Mouse (Mus musculus) Patski (cell line): ENCODE results near the gene Bscl2. TPM values are rescaled to one million over a fixed set of nuclear protein-coding genes. Genes with fewer than 3 reads are reported as not detected.
A peak's percentile ranks its signal among the peaks of the same experiment; 100 is the strongest.
"Not testable (repeated sequence)": the region's sequence is repeated elsewhere in the genome, so short reads cannot be mapped to it uniquely, and the experiment has no call there.

Source experiments
- ATAC-seq: fragments of 100-300 bp; one replicate; pipeline ENCODE4 v1.8.0; 2021
- CTCF ChIA-PET: fragments of 350-600 bp; sonication (Branson Sonifier 250); formaldehyde crosslinking; loops from one replicate; lab custom pipeline; 2022; ENCODE audit warnings: inconsistent platforms; lab: Charles Lee
- POLR2A ChIA-PET: fragments of 350-600 bp; sonication (Branson Sonifier 250); formaldehyde crosslinking; loops from one replicate; lab custom pipeline; 2022; ENCODE audit warnings: antibody characterized with exemption, inconsistent platforms; lab: Charles Lee
- DNase-seq: peaks from one replicate; pipeline ENCODE4 v3.0.0-alpha.2; 2011; ENCODE audit warnings: low read depth, low spot score
- H3K27me3 ChIP-seq: fragments of 371-371 bp; one replicate; pipeline ENCODE4 v1.5.1; 2021
- CTCF ChIP-seq: fragments of 100-300 bp; IDR thresholded peaks from one replicate; pipeline ENCODE4 v1.5.1; 2021
- in situ Hi-C: fragments of 300-500 bp; cut with MboI; formaldehyde crosslinking; loops from 3 replicates; pipeline ENCODE4 v1.11.1; 2018; ENCODE audit warnings: low pct_unique_long_range_greater_than_20kb, mixed read lengths
- polyA plus RNA-seq: library from polyadenylated mRNA; unstranded; gene quantifications from one replicate; pipeline ENCODE4 v1.2.3, GENCODE M21; 2021

Gene Bscl2
- polyA plus RNA-seq, 1 experiment from 2014 or later: 4.1 TPM

DNA sequence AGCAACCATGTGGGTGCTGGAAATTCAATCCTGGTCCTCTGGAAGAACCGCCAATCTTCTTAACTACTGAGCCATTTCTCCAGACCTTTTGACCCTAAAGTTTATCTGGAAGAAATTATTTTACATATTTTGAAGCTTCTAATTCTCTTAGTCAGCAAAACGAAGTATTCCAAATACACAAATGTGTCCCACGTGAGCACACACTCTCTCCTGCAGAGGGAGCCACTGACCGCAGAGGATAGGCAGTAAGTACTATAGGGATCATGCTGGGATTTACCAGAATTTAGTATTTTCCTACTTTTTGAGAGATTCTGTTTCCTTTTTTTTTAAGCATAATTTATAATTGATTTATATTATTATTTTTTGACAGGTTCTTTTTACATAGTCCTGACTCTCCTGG lies 20.4 kb downstream of the Bscl2 start:
- in situ Hi-C loops: loop anchor here (25.0 kb wide), 1 partner anchor 580 kb away; no protein-coding TSS in a partner anchor
- TF ChIP-seq CTCF: peak; percentile 71
- H3K27me3 ChIP-seq: no peaks in the 10 kb centered on the region
- POLR2A ChIA-PET: no interaction called here
- no peak for DNase-seq
- CTCF ChIA-PET: interaction anchor here (2.0 kb wide), 1 partner anchor 252 kb away, joined by 11 read pairs; no protein-coding TSS in a partner anchor
- no peak for ATAC-seq

DNA sequence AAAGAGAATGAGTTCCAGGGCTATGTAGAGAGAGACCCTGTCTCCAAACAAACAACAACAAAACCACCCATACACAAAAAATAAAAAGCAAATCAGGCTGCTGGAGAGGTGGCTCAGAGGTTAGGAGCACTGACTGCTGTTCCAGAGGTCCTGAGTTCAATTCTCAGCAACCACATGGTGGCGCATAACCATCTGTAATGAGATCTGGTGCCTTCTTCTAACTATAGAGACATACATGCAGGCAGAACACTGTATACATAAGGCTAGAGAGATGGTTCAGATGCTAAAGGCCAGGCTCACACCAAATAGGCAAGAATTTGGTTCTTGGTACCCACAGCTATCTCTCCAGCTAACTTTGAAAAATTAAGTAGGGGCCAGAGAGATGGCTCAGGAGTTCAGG lies 21.8 kb downstream of the Bscl2 start:
- DNase-seq: no peak
- ATAC-seq: no peak
- in situ Hi-C loops: loop anchor here (25.0 kb wide), 1 partner anchor 578 kb away; no protein-coding TSS in a partner anchor
- H3K27me3 ChIP-seq: no peaks in the 10 kb centered on the region
- ChIA-PET POLR2A (interaction anchor here (0.9 kb wide), 1 partner anchor 9 kb away, joined by 3 read pairs; the partner anchor contains the start of gene Lrrn4cl), CTCF (interaction anchor here (0.9 to 2.0 kb wide), 8 partner anchors 14 to 254 kb away, joined by 3 to 11 read pairs (median 4); no protein-coding TSS in a partner anchor)
- peak; percentile 71 for TF ChIP-seq CTCF

DNA sequence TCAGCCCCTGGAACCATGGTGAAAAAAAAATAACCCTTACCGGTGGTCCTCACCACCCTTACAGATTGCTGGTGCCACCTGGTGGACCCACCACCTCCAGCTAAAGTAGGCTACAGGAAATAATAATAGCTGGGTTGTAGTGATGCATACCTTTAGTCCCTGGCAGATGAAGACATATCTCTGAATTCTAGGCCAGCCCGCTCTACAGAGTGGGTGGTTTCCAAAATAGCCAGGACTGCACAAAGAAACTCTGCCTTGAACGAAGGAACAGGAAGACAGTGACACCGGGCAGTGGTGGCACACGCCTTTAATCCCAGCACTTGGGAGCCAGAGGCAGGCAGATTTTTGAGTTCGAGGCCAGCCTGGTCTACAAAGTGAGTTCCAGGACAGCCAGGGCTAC lies 27.0 kb downstream of the Bscl2 start:
- POLR2A ChIA-PET: interaction anchor here (0.6 kb wide), 1 partner anchor 28 kb away, joined by 3 read pairs; the partner anchor contains the start of gene Ints5
- no peak for DNase-seq
- TF ChIP-seq CTCF: no peak
- in situ Hi-C loops: loop anchor here (25.0 kb wide), 1 partner anchor 573 kb away; no protein-coding TSS in a partner anchor
- H3K27me3 ChIP-seq: no peaks in the 10 kb centered on the region
- no peak for ATAC-seq
- CTCF ChIA-PET: no interaction called here

DNA sequence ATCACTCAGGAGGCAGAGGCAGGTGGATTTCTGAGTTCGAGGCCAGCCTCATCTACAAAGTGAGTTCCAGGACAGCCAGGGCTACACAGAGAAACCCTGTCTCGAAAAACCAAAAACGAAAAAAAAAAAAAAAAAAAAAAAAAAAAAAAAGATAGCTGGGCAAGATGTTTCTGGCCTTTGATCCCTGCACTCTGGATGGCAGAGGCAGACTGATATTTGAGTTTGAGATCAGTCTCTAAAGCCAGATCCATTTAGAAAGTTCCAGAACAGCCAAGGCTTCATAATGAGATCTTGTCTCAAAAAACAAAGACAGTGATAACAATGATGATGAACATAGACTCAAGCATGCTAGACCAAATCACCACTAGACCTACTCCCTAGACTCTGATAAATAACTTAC lies 33.1 kb downstream of the Bscl2 start:
- ATAC-seq, CTCF ChIA-PET: not testable (repeated sequence)
- POLR2A ChIA-PET: interaction anchor here (0.6 kb wide), 1 partner anchor 8 kb away, joined by 7 read pairs; no protein-coding TSS in a partner anchor

DNA sequence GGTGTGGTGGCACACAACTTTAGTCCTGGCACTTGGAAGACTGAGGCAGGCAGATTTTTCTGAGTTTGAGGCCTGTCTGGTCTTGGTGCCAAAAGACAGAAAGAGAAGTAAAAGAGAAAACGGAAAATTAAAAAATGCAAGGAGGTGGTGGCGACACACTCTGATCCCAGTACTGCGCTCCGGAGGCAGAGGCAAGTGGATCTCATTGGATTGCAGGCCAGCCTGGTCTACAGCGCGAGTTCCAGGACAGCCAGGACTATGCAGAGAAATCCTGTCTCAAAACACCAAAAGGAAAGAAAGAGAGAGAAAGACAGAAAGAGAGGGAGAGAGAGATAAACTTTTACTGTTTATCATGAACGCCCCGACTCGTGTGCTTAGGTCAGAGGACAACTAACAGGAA lies 33.6 kb downstream of the Bscl2 start:
- ChIA-PET CTCF (no interaction called here), POLR2A (interaction anchor here (0.7 to 1.7 kb wide), 4 partner anchors 9 to 18 kb away, joined by 3 to 7 read pairs (median 3); partner anchors contain the start of genes 1810009A15Rik and Gm49416)
- in situ Hi-C loops: loop anchor here (25.0 kb wide), 1 partner anchor 566 kb away; no protein-coding TSS in a partner anchor
- TF ChIP-seq CTCF: no peak
- no peaks in the 10 kb centered on the region for H3K27me3 ChIP-seq
- DNase-seq (no peak), ATAC-seq (no peak)

More for the DNA sequence above, 33.1 kb downstream of the Bscl2 start:
- DNase-seq, H3K27me3 ChIP-seq: not testable (repeated sequence)
- in situ Hi-C loops: loop anchor here (25.0 kb wide), 1 partner anchor 567 kb away; no protein-coding TSS in a partner anchor

DNA sequence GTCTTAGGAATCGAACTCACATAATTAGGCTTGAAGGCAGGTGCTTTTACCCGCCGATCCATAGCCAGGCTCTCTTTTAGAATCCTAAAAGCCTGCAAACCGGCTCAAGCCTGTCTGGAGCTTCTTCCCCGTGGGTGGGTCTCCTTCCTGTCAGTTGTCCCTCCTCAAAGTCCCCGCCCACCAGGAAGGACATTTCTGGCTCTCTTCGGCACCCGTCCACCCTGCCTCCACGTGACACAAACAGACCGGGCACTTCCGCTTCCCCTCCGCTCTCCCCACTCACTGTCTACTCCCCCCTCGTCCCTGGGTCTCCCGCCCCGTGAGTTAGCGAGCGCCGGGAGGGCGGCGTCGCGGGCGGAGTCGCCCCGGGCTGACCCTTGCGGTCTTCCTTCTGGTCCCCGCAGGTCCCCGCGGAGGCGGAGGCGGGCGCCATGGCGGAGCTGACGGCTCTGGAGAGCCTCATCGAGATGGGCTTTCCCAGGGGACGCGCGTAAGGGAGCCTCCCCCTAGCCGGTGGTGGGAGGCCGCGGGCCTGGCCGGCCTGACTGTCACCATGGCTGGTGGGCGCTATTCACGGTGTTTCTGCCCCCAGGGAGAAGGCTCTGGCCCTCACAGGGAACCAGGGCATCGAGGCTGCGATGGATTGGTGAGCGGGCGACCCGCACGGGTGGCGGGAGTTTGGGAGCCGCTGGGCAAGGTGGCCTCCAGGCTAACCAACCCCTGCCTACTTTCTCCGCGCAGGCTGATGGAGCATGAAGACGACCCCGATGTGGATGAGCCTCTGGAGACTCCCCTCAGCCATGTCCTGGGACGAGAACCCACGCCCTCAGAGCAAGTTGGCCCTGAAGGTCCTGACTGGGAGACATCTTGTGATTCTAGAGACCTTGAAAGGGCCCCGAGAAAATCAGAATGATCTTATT lies 34.3 kb downstream of the Bscl2 start, which contains the start of gene Ubxn1:
Gene Ubxn1, plus strand, starts transcription at position 230 of the 920 bp plus-strand sequence.
- TF ChIP-seq CTCF: no peak
- ChIA-PET CTCF (no interaction called here), POLR2A (interaction anchor here (0.7 to 1.7 kb wide), 4 partner anchors 9 to 19 kb away, joined by 3 to 7 read pairs (median 3); partner anchors contain the start of genes 1810009A15Rik and Gm49416)
- no peaks in the 10 kb centered on the region for H3K27me3 ChIP-seq
- in situ Hi-C loops: loop anchor here (25.0 kb wide), 1 partner anchor 566 kb away; no protein-coding TSS in a partner anchor
- DNase-seq (peak; percentile 84), ATAC-seq (peak; percentile 89)

DNA sequence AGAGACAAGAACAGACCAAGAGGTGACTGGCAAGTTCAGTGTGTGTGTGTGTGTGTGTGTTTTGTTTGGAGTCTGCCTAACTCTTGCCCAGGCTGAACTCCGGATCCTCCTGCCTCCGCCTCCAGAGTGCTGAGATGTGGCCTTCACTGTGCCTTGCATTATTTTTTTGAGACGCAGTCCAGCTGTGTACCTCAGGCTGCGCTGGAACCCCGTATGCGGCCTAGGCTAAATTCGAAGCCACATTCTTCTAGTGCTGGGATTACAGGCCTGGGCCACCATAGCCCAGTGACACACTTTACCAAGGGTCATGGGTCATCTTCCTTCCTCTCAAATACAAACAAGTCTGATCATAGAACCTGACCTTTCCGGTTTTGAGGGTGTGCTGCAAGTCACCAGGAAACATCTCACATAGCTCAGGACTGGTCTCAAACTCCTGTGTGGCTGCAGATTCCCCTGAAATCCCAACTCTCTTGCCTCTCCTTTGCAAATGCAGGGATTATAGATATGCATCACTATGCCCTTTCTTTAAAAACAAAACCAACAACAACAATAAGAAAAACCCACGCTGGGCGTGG lies 35.1 kb downstream of the Bscl2 start:
- H3K27me3 ChIP-seq: no peaks in the 10 kb centered on the region
- POLR2A ChIA-PET: interaction anchor here (0.6 to 1.7 kb wide), 5 partner anchors 8 to 1331 kb away, joined by 3 to 7 read pairs (median 3); partner anchors contain the start of gene Tmem258
- ATAC-seq (no peak), DNase-seq (no peak)
- CTCF ChIA-PET: no interaction called here
- no peak for TF ChIP-seq CTCF
- in situ Hi-C loops: loop anchor here (25.0 kb wide), 1 partner anchor 565 kb away; no protein-coding TSS in a partner anchor

DNA sequence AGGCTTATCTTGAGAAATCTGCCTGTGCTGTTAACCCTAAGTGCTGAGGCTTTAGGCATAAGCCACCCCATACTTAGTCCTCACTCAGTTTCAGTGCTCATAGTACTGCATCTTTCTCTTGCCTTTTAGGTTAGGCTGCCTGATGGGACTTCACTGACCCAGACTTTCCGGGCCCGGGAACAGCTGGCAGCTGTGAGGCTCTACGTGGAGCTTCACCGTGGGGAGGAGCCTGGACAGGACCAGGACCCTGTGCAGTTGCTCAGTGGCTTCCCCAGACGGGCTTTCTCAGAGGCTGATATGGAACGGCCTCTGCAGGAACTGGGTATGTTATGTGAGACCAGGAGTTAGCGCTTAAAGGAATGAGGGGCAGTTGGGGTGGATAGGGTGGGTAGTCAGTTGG lies 37.8 kb downstream of the Bscl2 start:
- CTCF ChIA-PET: interaction anchor here (1.1 to 3.1 kb wide), 2 partner anchors 11 to 13 kb away, joined by 4 to 8 read pairs; partner anchors contain the start of genes 1810009A15Rik and Gm49416
- TF ChIP-seq CTCF: no peak
- POLR2A ChIA-PET: interaction anchor here (1.2 to 1.4 kb wide), 2 partner anchors 14 to 19 kb away, joined by 3 to 4 read pairs; partner anchors contain the start of genes 1810009A15Rik and Gm49416

DNA sequence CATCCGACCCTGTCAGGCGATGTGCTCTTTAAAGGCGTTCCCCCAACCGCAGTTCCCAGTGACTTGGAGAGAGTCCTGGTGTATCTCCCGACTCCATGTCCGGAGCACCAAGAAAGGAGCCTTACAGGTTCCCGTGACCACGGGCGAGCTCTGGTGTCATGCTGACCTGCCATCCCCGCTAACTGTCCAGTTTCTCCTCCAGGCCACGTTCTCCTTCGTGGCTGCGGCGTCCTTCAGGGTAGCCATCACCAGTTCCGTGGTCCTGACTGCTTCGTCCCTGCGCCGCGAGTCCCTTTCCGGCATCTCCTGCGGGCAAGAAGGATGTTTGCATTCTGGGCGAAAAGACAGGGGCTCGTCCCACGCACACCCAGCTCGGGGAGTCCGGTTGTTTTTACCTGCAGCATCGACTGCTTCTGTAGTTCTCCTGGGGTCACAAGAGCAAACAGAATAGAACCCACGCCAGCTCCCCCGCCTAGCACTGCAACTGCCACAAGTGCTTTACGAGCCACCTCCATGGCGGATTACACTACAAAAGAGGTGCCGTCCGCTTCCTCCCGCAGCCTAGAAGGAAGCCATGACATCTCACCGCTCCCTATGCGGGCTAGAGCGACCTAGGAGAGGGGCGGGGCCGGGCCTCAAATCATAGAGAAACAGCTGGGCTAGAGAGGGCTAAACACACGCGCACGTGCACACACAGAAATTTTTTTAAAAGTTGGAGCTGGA lies 43.2 kb downstream of the Bscl2 start, which contains the start of gene Uqcc3:
Gene Uqcc3, minus strand, starts transcription at position 613 of the 723 bp plus-strand sequence.
- POLR2A ChIA-PET: interaction anchor here (0.6 to 2.1 kb wide), 6 partner anchors 8 to 66 kb away, joined by 3 to 7 read pairs (median 4); partner anchors contain the start of genes 1810009A15Rik, Eml3, Gm49416 and Ints5
- TF ChIP-seq CTCF: no peak
- H3K27me3 ChIP-seq: no peaks in the 10 kb centered on the region
- in situ Hi-C loops: no loop called here
- ATAC-seq (peak; percentile 88), DNase-seq (peak; percentile 43)
- CTCF ChIA-PET: interaction anchor here (0.8 to 1.3 kb wide), 4 partner anchors 8 to 230 kb away, joined by 3 to 5 read pairs (median 3); partner anchors contain the start of genes 1810009A15Rik and Gm49416

More for the DNA sequence above, 37.8 kb downstream of the Bscl2 start:
- H3K27me3 ChIP-seq: no peaks in the 10 kb centered on the region
- DNase-seq: no peak
- ATAC-seq: no peak
- in situ Hi-C loops: no loop called here
